Mouse (Mus musculus): Measurements from ENCODE around the gene Gpd1. TPM values are rescaled to one million over a fixed set of nuclear protein-coding genes. Genes with fewer than 3 reads are reported as not detected.

Gene Gpd1
- polyA plus RNA-seq, 1 experiment, result not detected

DNA sequence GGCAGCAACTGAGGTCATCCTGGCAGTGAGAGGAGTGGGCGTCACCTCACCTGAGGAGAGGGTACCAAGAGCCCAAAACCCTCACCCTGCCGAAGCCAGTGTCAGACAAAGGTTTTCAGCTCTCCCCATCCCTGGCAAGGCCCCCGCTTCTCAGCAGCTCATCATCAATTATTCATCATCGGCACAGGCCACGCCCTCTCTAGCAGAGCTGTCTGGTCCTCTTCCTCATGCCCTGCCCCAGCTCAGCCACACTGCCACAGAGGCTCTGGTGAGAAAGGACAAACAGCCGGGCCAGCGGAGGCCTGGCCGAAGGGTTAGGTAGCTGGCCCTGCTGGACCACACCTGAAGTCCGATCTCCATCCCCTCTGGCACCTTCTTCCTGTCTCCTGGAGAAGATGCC, 25.3 kb upstream of the Gpd1 start:
- TF ChIP-seq GATA1 (IDR thresholded peaks at IDR 0.05; ENCODE audit: low read length), result no peak

DNA sequence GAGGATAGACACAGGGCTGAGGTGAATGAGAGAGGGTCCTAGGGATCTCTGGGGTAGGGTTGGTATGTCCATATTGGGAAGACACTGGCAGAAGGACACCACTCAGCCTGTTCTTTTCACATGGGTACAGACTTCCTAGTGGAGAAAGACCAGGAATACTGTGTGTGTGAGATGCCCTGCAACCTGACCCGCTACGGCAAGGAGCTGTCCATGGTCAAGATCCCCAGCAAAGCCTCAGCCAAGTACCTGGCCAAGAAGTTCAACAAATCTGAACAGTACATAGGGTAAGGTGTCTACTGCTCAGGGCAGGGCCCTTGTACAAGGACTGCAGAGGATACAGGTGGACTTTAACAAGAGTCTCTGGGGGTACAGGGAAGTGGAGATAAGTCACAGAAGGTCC, 20.0 kb upstream of the Gpd1 start:
- TF ChIP-seq GATA1 (IDR thresholded peaks at IDR 0.05; ENCODE audit: low read length), result no peak

DNA sequence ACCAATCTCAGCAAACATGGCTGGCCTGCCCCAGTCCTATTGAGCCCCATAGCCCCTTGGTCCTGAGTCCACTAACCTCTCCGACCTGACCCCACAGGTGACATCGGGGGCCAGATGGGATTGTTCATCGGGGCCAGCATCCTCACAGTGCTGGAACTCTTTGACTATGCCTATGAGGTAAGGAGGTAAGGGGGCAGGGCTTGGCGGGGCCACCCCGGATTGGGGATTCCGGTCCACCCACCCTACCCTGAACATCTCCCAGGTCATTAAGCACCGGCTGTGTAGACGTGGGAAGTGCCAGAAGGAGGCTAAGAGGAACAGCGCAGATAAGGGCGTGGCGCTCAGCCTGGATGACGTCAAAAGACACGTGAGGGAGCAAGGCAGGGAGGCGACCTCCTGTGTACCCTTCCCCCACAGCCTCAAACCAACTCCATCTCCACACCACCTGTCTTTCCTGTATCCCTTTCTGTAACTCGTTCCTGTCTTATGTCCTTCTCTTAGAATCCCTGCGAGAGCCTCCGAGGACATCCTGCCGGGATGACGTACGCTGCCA, 18.7 kb upstream of the Gpd1 start:
- TF ChIP-seq GATA1 (IDR thresholded peaks at IDR 0.05; ENCODE audit: low read length), result no peak

DNA sequence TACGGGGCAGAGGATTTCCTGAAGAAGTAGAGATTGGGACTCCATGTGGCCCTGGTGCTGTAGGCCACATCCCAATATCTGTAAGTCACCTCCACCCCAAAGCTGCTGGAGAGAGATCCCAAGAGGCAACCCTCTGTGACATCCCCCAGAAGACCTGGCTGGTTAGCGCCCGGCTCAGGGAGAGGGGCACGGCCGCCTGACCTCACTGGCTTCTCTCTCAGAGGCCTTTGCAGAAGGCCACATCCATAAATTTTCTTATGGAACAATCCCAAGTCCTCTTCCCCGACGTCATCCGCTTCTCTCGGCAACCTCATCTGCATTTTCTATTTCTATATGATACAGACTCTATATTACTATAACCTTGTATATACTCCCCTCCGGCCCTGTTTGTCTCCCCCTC, 17.6 kb upstream of the Gpd1 start:
- TF ChIP-seq GATA1 (IDR thresholded peaks at IDR 0.05; ENCODE audit: low read length), result no peak

DNA sequence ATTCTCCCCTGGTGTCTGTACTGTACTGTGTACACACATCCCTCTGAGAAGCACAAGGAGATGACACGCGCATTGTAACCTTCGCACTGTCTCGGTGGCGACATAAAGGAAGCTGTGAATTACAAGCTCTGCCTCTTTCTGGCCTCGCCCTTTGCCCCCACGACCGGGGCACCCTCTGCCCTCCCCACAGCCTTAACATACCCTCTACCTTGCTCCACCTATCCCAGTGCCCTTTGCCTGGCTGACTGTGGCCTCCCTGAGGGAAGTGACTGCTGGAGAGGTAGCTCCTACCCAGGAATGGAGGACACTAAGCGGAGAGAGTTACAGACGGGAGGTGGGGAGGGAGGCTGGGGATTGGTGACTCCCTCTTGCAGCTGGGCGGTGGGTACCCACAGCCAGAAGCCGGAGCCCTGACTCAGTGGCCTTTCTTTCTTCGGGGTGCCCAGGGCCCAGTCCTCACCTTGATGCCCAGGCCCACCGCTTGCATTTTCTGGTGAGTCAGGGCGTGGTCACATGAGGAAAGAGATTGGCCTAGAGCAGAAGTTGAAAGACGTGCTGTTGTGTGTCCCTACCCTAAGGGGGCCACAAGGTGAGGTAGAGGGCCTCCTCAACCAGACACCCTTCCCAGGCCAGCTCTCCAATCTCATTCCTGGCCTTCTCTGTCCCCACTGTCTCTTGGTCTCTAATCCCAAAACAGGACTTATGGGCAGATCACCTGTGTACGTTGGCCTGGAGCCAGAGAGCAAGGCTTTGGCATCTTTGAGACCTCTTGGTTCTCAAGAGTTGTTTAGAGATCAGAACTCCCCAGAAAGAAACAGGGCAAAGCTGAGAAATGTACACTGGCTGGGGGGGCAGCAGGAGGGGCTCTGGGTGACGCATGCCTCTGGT, 16.9 kb upstream of the Gpd1 start:
- TF ChIP-seq GATA1 (IDR thresholded peaks at IDR 0.05; ENCODE audit: low read length), result no peak

DNA sequence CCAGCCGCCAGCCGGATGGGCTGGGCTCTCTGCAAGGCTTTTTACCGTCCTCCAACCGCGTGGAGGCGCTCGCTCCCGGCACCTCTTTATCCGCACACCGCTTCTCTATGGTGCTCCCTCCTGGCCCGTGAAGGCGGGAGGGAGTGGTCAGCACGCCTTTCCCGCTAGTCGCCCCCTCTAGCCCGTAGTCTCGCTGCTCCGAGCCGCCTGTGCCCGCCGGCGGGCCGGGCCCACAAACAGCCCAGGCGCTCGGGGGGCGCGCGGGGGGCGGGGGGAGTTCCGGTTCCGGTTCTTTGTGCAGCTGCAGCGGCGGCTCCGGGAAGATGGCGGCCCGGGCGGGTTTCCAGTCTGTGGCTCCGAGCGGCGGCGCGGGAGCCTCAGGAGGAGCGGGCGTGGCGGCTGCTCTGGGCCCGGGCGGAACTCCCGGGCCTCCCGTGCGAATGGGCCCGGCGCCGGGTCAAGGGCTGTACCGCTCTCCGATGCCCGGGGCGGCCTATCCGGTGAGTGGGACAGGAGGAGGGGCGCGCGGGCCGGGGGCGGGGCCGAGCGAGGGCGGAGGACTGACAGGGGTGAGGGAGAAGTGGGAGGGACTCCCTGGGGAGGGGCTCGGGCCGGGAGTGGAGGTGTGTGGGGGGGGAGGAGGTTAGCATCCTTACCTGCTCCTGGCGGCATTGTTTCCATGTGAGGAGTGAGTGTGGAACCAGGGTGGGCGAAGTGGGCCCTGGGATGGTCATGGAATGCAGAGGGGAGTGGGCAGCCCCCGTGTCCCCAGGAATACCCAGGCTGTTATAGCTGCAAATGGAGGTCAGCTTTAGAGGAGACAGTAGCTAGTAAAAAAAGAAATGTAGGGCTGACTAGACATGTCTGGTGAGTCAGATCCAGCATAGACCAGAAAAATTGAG, 15.1 kb upstream of the Gpd1 start, which contains the start of gene Smarcd1:
Gene Smarcd1 (plus strand): TSS at position 131 of the 902 bp plus-strand sequence.
- TF ChIP-seq GATA1 (IDR thresholded peaks at IDR 0.05; ENCODE audit: low read length), result no peak

DNA sequence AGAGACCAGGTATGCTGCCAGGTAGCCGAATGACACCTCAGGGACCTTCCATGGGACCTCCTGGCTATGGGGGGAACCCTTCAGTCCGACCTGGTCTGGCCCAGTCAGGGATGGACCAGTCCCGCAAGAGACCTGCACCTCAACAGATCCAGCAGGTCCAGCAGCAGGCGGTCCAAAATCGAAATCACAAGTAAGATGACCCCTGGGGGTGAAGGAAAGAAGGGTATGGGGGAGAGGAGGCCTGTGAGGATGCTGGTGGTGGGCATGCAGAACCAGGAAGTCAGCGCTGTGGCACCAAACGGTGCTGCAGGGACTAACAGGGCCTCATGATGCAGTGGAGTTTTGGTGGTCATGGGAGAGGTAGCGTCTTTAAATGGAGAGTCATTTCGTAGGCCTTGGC, 14.2 kb upstream of the Gpd1 start:
- no peak for TF ChIP-seq GATA1 (IDR thresholded peaks at IDR 0.05; ENCODE audit: low read length)

DNA sequence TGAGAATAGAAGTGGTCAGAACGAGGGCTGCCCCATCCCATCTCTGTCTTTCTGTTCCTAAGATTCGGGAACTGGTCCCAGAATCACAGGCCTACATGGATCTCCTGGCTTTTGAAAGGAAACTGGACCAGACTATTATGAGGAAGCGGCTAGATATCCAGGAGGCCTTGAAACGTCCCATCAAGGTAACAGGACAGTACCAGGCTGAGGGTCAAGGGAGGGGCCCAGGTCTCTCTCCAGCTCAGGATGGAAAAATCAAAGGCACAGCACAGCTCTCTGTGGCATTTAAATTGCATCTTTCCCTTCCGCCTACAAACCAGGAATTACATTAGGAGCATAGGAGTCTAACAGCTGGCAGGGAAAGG, 13.7 kb upstream of the Gpd1 start:
- TF ChIP-seq GATA1 (IDR thresholded peaks at IDR 0.05; ENCODE audit: low read length), result no peak

DNA sequence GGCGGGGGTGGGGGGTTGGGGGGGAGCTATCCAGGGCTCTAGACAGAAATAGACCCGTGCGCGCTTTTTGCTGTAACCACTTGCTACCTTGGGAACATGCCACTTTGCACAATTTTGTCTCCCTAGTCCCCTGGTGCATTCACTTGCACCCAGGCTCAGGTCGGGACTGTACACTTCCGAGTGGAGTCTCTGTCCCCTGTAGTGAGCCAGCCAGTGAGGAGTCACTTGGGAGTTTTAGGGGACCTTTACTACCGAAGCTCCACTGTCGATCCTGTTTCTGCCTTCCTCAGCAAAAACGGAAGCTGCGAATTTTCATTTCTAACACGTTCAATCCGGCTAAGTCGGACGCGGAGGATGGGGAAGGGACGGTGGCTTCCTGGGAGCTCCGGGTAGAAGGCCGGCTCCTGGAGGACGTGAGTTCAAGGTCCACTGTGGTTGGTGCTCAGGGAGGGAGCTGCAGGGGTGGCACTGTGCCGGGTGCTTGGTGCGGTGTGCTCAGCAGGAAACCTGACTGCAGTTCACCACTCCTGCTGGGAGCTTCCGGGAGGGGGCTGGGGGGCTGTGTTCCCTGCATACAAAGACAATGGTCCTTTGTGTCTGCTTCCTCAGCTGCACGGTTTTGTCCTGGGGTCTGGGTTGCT, 13.2 kb upstream of the Gpd1 start:
- no peak for TF ChIP-seq GATA1 (IDR thresholded peaks at IDR 0.05; ENCODE audit: low read length)

DNA sequence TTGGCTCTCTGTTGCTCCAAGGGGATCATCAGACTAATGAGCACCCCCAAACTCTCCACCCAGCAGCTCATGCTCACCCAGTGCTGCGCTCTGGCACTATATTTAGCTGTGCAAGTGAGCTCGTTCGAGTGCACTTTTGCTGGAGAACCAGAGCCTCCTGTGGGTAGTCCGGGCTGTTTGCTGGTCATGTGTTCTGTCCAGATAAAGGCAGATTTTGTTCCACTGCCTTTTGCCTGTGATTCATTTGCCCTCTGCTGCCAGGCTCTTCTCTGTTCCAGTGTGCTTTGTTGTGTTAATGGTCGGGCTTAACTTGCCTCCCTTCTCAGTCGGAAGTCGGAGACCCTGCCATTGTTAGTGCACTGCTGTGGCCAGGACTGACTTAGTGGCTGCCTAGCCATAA, 12.4 kb upstream of the Gpd1 start:
- no peak for TF ChIP-seq GATA1 (IDR thresholded peaks at IDR 0.05; ENCODE audit: low read length)

DNA sequence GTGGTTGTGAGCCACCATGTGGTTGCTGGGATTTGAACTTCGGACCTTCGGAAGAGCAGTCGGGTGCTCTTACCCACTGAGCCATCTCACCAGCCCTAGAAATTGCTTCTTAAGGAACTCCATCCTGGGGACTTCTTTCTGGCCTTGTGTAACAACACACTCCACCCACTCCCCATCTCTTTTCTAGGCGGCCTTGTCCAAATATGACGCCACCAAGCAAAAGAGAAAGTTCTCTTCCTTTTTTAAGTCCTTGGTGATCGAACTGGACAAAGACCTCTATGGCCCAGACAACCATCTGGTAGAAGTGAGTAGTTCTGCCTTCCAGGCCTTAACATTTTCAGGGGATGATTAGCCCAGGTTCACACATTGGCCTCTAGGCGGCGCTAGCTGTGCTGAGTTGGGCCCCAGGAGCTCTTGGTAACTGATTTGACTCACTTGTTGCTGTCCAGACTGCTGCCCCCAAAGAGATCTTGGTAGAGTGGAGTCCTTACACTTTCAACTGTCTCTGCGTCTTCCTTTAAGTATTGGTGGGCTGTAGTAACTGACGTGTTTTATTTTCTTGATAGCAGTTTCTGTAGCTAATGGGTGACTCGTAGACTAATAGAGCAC, 11.8 kb upstream of the Gpd1 start, which contains the start of gene Gm17349:
Gene Gm17349 (minus strand): TSS at position 51 of the 609 bp plus-strand sequence.
- TF ChIP-seq GATA1 (IDR thresholded peaks at IDR 0.05; ENCODE audit: low read length), result no peak

DNA sequence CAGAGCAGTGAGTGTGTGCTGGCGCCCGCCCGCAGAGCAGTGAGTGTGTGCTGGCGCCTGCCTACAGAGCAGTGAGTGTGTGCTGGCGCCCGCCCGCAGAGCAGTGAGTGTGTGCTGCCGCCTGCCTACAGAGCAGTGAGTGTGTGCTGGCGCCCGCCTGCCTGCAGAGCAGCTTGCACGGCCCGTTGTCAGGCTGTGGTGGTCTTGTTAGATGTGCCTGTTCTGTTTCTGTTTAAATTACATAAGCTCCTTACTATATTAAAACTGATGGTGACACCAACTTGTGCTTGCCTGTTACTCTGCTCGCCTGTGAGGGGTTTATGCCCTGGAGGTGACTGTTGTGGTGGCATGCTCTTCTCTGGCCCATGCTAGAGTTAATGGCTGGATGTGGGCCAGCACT, 9.1 kb upstream of the Gpd1 start:
- TF ChIP-seq GATA1 (IDR thresholded peaks at IDR 0.05; ENCODE audit: low read length), result no peak

DNA sequence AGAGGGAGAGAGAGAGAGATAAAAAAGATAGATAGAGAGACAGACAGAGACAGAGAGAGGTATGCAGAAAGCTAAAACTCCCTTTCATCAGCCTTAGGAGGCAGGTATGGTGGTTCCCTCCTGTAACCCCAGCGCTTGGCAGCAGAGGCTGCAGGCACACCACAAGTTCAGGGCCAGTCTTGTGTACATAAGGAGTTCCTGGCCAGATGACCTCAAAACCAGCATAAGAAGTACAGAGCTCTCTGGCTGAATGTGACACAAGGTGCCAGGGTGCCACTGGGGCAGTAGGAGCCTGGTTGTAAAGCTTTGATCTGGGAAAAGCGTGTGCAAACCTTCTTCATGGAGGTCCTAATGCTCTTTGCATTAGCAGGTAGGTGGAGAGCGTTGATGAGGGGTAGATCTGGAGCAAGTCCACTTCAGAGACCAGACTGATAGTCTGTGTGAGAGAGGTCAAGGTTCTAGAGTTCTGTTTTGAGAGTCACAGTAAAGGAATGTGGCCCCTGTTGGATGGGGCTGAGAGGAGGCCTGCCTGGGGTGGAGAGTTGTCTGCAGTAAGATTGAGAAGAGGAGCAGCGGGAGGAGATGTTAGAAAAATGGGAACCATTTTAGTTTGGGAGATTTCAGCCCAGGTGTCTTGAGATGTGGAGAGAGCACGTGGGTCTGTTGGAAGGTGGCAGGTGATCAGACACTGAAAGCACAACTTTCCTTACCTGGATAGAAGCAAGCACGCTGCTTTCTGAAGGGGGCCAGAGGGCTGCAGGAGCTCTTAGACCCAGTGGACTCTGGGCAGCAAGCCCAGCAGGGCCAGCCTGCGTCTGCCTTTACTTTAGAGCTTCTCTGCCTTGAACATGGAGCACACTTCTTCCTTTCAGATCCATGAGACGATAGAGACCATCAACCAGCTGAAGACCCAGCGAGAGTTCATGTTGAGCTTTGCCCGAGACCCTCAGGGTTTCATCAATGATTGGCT, 6.8 kb upstream of the Gpd1 start:
- no peak for TF ChIP-seq GATA1 (IDR thresholded peaks at IDR 0.05; ENCODE audit: low read length)

DNA sequence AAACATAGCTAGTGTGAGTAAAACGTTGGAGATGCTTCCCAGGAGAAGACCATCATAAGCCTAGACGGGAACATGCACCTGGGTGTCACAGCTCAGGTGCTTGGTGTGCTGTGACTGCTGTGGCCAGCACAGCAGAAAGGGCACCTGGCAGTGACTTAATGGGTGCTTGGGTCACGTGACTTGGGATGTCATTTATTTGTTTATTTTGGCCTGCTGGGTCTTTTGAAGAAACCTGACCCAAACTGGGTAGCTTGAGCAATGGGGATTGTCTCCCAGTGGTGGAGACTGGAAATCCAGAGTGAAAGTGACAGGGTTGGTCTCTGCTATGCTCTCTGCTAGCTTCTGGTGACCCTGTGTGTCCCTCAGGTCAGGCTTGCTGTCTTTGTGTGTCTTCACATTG, 5.8 kb upstream of the Gpd1 start:
- TF ChIP-seq GATA1 (IDR thresholded peaks at IDR 0.05; ENCODE audit: low read length), result no peak

Data from G1E-ER4 (cell line).